Mouse (Mus musculus): ENCODE data around the gene Rnf126.

- TF ChIP-seq EP300 (IDR thresholded peaks at IDR 0.05; ENCODE audit: low read depth), result no peak
- TF ChIP-seq CTCF (IDR thresholded peaks at IDR 0.05; ENCODE audit: low read depth), result no peak
Observed at GRCm38 (mm10) chr10:79815671-79816494, 49.1 kb upstream of the Rnf126 start.
